Mouse (Mus musculus): Measurements from ENCODE around the gene Cyp2d40.

DNA sequence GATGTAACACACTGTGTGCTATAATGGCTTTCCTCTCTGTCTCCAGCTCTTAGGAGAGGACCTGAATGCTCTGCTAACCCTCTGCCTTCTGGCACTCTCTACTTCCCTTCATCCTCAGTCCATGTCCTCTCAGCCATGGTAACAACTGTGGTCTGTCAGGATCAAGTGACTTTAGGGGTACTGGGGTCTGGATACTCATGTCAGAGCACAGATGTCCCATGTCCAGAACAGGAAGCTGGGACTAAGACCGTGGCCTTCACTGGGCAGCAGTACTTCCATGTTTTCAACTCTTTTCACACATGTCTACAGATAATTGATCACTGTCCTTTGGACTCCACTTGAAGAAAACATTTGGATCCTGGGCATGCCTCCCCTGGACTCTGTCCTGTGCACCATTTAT lies 19.8 kb upstream of the Cyp2d40 start:
- no peak for TF ChIP-seq CTCF (IDR thresholded peaks at IDR 0.05; ENCODE audit: low read depth)
- no peak for TF ChIP-seq EP300 (IDR thresholded peaks at IDR 0.05; ENCODE audit: low read depth)

Data from heart, postnatal 0 days (tissue).